Comparison of ENCODE assay signal across 9 mouse cellular contexts in the genomic region with DNA sequence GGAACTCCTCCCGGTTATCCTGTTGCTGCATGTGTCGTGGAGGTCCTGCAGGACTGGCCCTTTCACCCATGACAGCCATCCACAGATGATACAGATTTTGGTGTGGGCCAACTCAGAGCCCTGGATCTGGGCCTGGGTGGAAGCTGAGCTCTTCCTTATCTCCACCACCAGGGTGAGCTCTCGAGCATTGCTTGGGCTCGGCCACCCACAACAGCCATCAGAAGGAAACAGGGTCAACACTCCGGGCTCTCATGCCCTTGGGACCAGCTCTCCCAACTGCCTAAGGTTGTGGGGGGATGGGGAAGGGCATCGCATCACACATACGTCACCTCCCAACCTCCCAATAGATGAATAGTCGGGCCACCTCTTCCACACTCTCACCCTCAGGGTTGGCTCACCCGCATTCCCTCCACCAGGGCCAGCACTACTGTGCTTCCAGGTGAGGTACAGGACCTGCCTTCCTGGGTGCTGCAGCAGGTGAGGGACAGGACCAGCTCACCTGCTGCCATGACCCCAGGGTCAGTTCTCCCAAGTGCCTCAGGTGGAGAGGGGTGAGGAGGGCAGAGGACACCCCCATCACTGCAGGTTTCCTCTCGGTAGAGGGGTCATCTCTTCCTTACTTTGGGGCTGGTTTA. TPM values are rescaled to one million over a fixed set of nuclear protein-coding genes. Genes with fewer than 3 reads are reported as not detected.
DNase-seq lines count a peak whose midpoint lies in the region; ATAC-seq and TF ChIP-seq lines count a peak whose summit lies in the region.
"Had no signal": no experiment of that assay in that cellular context is flagged by ENCODE, and none has a peak within 500 bp of the region (broad histone marks: within the 10 kb centered on the region; RNA-seq: fewer than 3 reads in every experiment).

No protein-coding gene starts in this region.

- H3K27me3 ChIP-seq in heart, postnatal 0 days (ENCODE audit: control insufficient read depth, insufficient read depth, low read length): no peaks in the 10 kb centered on the region
- peaks cover 4% of the 10 kb centered on the region for H3K27me3 ChIP-seq in E14TG2a.4 (ENCODE audit: insufficient read depth, low read length)
- H3K27me3 ChIP-seq in lung, embryonic 15.5 days: no peaks in the 10 kb centered on the region

- no peak for DNase-seq in heart, postnatal 0 days (ENCODE audit: low spot score)
- no peak for DNase-seq in heart, adult 9 months (ENCODE audit: low spot score in 2 of 2)
- DNase-seq in adrenal gland, postnatal 14 days: peak; percentile 37
- no peak for DNase-seq in layer of hippocampus, postnatal 10 days (ENCODE audit: low spot score in 2 of 2)
- no peak for DNase-seq in yolk sac, embryonic 10.5 days (ENCODE audit: low spot score)
- DNase-seq in layer of hippocampus, adult 11-12 months (ENCODE audit: low spot score): no peak
- DNase-seq: gastrocnemius, postnatal 36 days had no signal

- peak; percentile 35 for TF ChIP-seq CTCF in heart, postnatal 0 days (IDR thresholded peaks at IDR 0.05; ENCODE audit: low read depth)
- peak; percentile 76 for TF ChIP-seq CTCF in E14TG2a.4 (conservative IDR thresholded peaks at IDR 0.05; ENCODE audit: low read length)

- H3K27ac ChIP-seq in heart, postnatal 0 days (ENCODE audit: low read depth): no peak overlapping the region
- H3K27ac ChIP-seq in lung, embryonic 15.5 days: no peak overlapping the region

- no peak overlapping the region for H3K4me2 ChIP-seq in heart, postnatal 0 days (ENCODE audit: low read depth, low read length)
- no peak overlapping the region for H3K4me2 ChIP-seq in lung, embryonic 15.5 days

- no peak overlapping the region for H3K4me3 ChIP-seq in heart, postnatal 0 days (ENCODE audit: low read depth, low read length)
- no peak overlapping the region for H3K4me3 ChIP-seq in E14TG2a.4 (replicated peaks; ENCODE audit: low read length)
- no peak overlapping the region for H3K4me3 ChIP-seq in lung, embryonic 15.5 days

- no peak overlapping the region for H3K9ac ChIP-seq in heart, postnatal 0 days (replicated peaks; ENCODE audit: low read depth, low read length)
- H3K9ac ChIP-seq in lung, embryonic 15.5 days: no peak overlapping the region

- 72% methylated on average over 10 of the region's 10 CpGs for WGBS in heart, postnatal 0 days
- WGBS in lung, embryonic 15.5 days: 62% methylated on average over 10 of the region's 10 CpGs

- peaks cover 9% of the 10 kb centered on the region; the same call in 1 of the 2 replicates for H3K4me1 ChIP-seq in heart, postnatal 0 days (ENCODE audit: control insufficient read depth, insufficient read depth)
- no peaks in the 10 kb centered on the region for H3K4me1 ChIP-seq in E14TG2a.4 (replicated peaks; ENCODE audit: low read depth, low read length)
- no peaks in the 10 kb centered on the region for H3K4me1 ChIP-seq in lung, embryonic 15.5 days

- H3K36me3 ChIP-seq in heart, postnatal 0 days (replicated peaks; ENCODE audit: control insufficient read depth, insufficient read depth, low read length): no peaks in the 10 kb centered on the region
- no peaks in the 10 kb centered on the region for H3K36me3 ChIP-seq in E14TG2a.4 (ENCODE audit: insufficient read depth, low read length)
- no peaks in the 10 kb centered on the region for H3K36me3 ChIP-seq in lung, embryonic 15.5 days

- H3K9me3 ChIP-seq in heart, postnatal 0 days (replicated peaks; ENCODE audit: control insufficient read depth, low read length): no peaks in the 10 kb centered on the region
- H3K9me3 ChIP-seq in E14TG2a.4 (ENCODE audit: low read length): 0 out of 2 replicates have a peak, but pooled peaks cover 4% of the 10 kb centered on the region
- no peaks in the 10 kb centered on the region for H3K9me3 ChIP-seq in lung, embryonic 15.5 days

- no peak for TF ChIP-seq EP300 in heart, postnatal 0 days (IDR thresholded peaks at IDR 0.05; ENCODE audit: low read depth)

- 0 out of 2 replicates have a peak, but pooled peaks have one; percentile 14 for ATAC-seq in heart, postnatal 0 days (ENCODE audit: insufficient read depth, low read depth)
- ATAC-seq in lung, embryonic 15.5 days (ENCODE audit: borderline replicate concordance, extremely low read depth, low FRiP score, low TSS enrichment): peak; percentile 52

RNA-seq across cellular contexts. Expression of gene Trim42, which starts 54.2 kb away (rescaled TPM):
- total RNA-seq in heart, postnatal 0 days (2014; rRNA removed; ENCODE audit: low replicate concordance): not detected in 2 replicates
- polyA plus RNA-seq in heart, postnatal 0 days (2015; fragmentation: Nextera tagmentation; extraction: Ambion mirVana): not detected in 2 replicates
- total RNA-seq in adrenal gland, postnatal 14 days (2021): not detected in 2 replicates
- polyA plus RNA-seq in lung, embryonic 15.5 days (2015; fragmentation: Nextera tagmentation; extraction: Ambion mirVana): not detected in 2 replicates
- total RNA-seq in layer of hippocampus, postnatal 10 days (2021): not detected
- total RNA-seq: gastrocnemius, postnatal 36 days had no signal
